Mouse (Mus musculus) intestine, postnatal 0 days (tissue): Measurements from ENCODE around the gene Sptbn2. TPM values are rescaled to one million over a fixed set of nuclear protein-coding genes. Genes with fewer than 3 reads are reported as not detected.
A peak's percentile ranks its signal among the peaks of the same experiment; 100 is the strongest.
"Not testable (repeated sequence)": the region's sequence is repeated elsewhere in the genome, so short reads cannot be mapped to it uniquely, and the experiment has no call there.

Experiments used
- ATAC-seq: fragments of 200-750 bp; cut with Nextera tagmentation; 2 replicates; pipeline ENCODE4 v1.8.0; 2017; ENCODE audit warnings: mild to moderate bottlenecking, moderate TSS enrichment, moderate library complexity
- H3K27ac ChIP-seq: fragments of 300-500 bp; sonication (generic); 2 replicates; pipeline ENCODE4 v1.5.1; 2014; ENCODE audit warnings: mild to moderate bottlenecking, low read depth, low read length, moderate library complexity
- H3K27me3 ChIP-seq: fragments of 300-500 bp; sonication (generic); replicated peaks from 2 replicates; pipeline ENCODE4 v1.6.1; 2014; ENCODE audit warnings: low read length, mixed read lengths; ENCODE audit not compliant: control insufficient read depth, insufficient read depth
- H3K36me3 ChIP-seq: fragments of 300-500 bp; sonication (generic); 2 replicates; pipeline ENCODE4 v1.6.1; 2014; ENCODE audit warnings: mild to moderate bottlenecking, moderate library complexity; ENCODE audit not compliant: control insufficient read depth, insufficient read depth
- H3K4me1 ChIP-seq: fragments of 300-500 bp; sonication (generic); replicated peaks from 2 replicates; pipeline ENCODE4 v1.6.1; 2014; ENCODE audit warnings: antibody characterized with exemption, low read length, mixed read lengths; ENCODE audit not compliant: control insufficient read depth, insufficient read depth
- H3K4me2 ChIP-seq: fragments of 300-500 bp; sonication (generic); replicated peaks from 2 replicates; pipeline ENCODE4 v1.6.1; 2014; ENCODE audit warnings: low read depth, mild to moderate bottlenecking, moderate library complexity
- H3K4me3 ChIP-seq: fragments of 300-500 bp; sonication (generic); 2 replicates; pipeline ENCODE4 v1.5.1; 2014; ENCODE audit warnings: low read depth, low read length
- H3K9ac ChIP-seq: fragments of 300-500 bp; sonication (generic); 2 replicates; pipeline ENCODE4 v1.6.1; 2014; ENCODE audit warnings: mild to moderate bottlenecking, low read depth, low read length
- H3K9me3 ChIP-seq: fragments of 300-500 bp; sonication (generic); 2 replicates; pipeline ENCODE4 v1.6.1; 2016; ENCODE audit warnings: mixed run types; ENCODE audit not compliant: control insufficient read depth
- CTCF ChIP-seq: sonication (generic); IDR thresholded peaks from 2 replicates; pipeline ENCODE4 v1.5.1; 2016; ENCODE audit warnings: low read depth, mild to moderate bottlenecking, control low read depth, antibody characterized with exemption, moderate library complexity
- WGBS: fragments of 180-500 bp; shearing (Covaris S2); extraction: QIAGEN DNeasy Blood & Tissue Kit; methylation state at CpG from one replicate; pipeline ENCODE4 v1.1.7; 2014; 5-methylcytosine and 5-hydroxymethylcytosine counted together
- polyA plus RNA-seq: library from polyadenylated mRNA; unstranded; fragments of >200 nt; fragmentation: Nextera tagmentation; extraction: Ambion mirVana; gene quantifications from 2 replicates; pipeline ENCODE4 v1.2.1, GENCODE M21; 2015

The Sptbn2 gene
- polyA plus RNA-seq, 1 experiment from 2014 or later = 0.27 TPM

- TF ChIP-seq CTCF = no peak
- peak within 1 kb of the TSS; percentile 72 for H3K4me3 ChIP-seq
- no peaks in the 10 kb centered on the region for H3K36me3 ChIP-seq
- WGBS = 1% methylated on average over 63 of the region's 65 CpGs
- peak; percentile 94 for ATAC-seq
- H3K4me1 ChIP-seq = no peaks in the 10 kb centered on the region; the same call in 1 of the 2 replicates
- H3K4me2 ChIP-seq = peak within 1 kb of the TSS; percentile 75
- no peaks in the 10 kb centered on the region for H3K27me3 ChIP-seq
- peak within 1 kb of the TSS; percentile 62 for H3K9ac ChIP-seq
- H3K27ac ChIP-seq = peak within 1 kb of the TSS; percentile 72
- H3K9me3 ChIP-seq = no peaks in the 10 kb centered on the region
Observed at GRCm38 (mm10) chr19:4756193-4756911, 45.4 kb downstream of the Sptbn2 start, which contains the start of gene Rbm4b. Rbm4b (plus strand) TSS chr19:4756497.

DNA sequence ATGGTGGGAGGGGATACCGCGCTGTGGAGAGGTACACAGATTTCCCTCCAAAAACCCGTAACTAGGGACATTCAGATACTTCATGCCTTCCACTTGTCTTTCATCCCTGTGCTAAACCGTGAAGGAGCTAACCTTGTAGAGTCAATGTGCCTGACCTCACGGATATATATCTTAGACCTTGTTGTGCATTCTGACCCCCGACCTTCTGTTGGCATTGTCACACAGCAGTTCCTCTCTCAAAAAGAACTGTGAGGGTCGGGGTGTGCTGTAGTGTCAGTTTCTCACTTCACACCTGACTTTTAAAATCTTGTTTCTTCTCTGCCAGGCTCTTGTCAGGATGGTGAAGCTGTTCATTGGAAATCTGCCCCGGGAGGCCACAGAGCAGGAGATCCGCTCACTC, 46.0 kb downstream of the Sptbn2 start:
- no peak for TF ChIP-seq CTCF
- Histone ChIP-seq H3K9me3 (no peaks in the 10 kb centered on the region), H3K27me3 (no peaks in the 10 kb centered on the region), H3K27ac (peak overlapping the region; percentile 72), H3K4me2 (peak overlapping the region; percentile 75), H3K9ac (peak overlapping the region; percentile 62), H3K4me1 (no peaks in the 10 kb centered on the region; the same call in 1 of the 2 replicates), H3K36me3 (peaks cover 2% of the 10 kb centered on the region; the same call in 1 of the 2 replicates), H3K4me3 (peak overlapping the region; percentile 72)
- 2% methylated on average over 9 of the region's 9 CpGs for WGBS
- no peak for ATAC-seq

GRCm38 (mm10) chr19:4760544-4760943, 49.6 kb downstream of the Sptbn2 start:
- not testable (repeated sequence) for ATAC-seq, H3K27me3 ChIP-seq, H3K4me1 ChIP-seq, H3K4me2 ChIP-seq, H3K9me3 ChIP-seq, H3K27ac ChIP-seq, H3K4me3 ChIP-seq, H3K9ac ChIP-seq
- 86% methylated on average over 8 of the region's 8 CpGs for WGBS
- peaks cover 21% of the 10 kb centered on the region for H3K36me3 ChIP-seq

DNA sequence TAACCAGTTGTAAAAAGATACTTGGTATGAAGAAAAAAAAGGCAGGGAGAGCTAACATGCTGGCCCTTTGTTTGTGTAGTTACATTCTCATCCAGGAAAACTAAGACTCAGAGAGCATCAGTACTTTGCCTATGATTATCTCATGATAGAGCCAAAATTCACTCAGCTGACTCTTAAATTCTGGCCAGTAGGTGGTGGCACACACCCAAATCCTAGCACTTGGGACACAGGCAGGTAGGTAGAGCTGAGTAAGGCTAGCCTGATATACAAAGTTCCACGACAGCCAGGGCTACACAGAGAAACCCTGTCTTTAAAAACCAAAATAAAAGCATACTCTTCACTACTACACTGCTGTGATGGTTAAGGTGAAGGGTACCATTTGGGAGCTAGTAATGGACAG, 51.9 kb downstream of the Sptbn2 start:
- Histone ChIP-seq H3K27me3 (no peaks in the 10 kb centered on the region), H3K36me3 (peaks cover 32% of the 10 kb centered on the region), H3K9me3 (no peaks in the 10 kb centered on the region), H3K4me2 (no peak overlapping the region), H3K4me3 (no peak overlapping the region), H3K4me1 (no peaks in the 10 kb centered on the region), H3K9ac (no peak overlapping the region), H3K27ac (no peak overlapping the region)
- TF ChIP-seq CTCF = 0 out of 2 replicates have a peak, but pooled peaks have one; percentile 36
- ATAC-seq = no peak
- 69% methylated on average over 1 of the region's 1 CpGs for WGBS

GRCm38 (mm10) chr19:4767507-4768148, 56.7 kb downstream of the Sptbn2 start:
- Histone ChIP-seq H3K36me3 (peaks cover 43% of the 10 kb centered on the region), H3K9me3 (no peaks in the 10 kb centered on the region), H3K4me1 (no peaks in the 10 kb centered on the region), H3K4me2 (no peak overlapping the region), H3K4me3 (no peak overlapping the region), H3K9ac (no peak overlapping the region), H3K27ac (no peak overlapping the region), H3K27me3 (no peaks in the 10 kb centered on the region)
- TF ChIP-seq CTCF = no peak
- 55% methylated on average over 8 of the region's 12 CpGs for WGBS
- no peak for ATAC-seq

DNA sequence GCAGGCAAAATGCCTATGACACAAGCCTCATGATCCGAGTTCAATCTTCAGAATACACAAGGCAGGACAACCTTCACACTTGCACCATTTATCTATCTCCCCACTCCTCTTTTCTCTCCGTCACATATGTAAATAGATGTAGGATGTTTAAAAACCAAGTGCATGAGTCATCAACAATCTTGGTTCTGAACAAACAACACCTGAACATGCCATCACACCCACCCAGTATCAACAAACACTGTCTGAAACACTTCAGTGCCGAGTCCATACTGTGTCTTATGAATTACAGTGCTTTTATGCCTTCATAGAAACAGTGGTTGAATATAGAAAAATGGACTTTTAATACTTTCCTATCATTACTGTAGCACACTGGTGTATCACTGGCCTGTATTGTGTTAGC, 61.8 kb downstream of the Sptbn2 start:
- H3K27ac ChIP-seq = no peak overlapping the region; the same call in 1 of the 2 replicates
- no peak for TF ChIP-seq CTCF
- peaks cover 44% of the 10 kb centered on the region for H3K36me3 ChIP-seq
- no peak overlapping the region for H3K4me2 ChIP-seq
- no peaks in the 10 kb centered on the region for H3K9me3 ChIP-seq
- no peak overlapping the region for H3K4me3 ChIP-seq
- no peaks in the 10 kb centered on the region for H3K27me3 ChIP-seq
- H3K9ac ChIP-seq = no peak overlapping the region
- WGBS = 51% methylated on average over 3 of the region's 3 CpGs
- no peaks in the 10 kb centered on the region for H3K4me1 ChIP-seq
- ATAC-seq = no peak
